Mouse (Mus musculus): ENCODE data around the gene Upf2.
"Not testable (repeated sequence)": the region's sequence is repeated elsewhere in the genome, so short reads cannot be mapped to it uniquely, and the experiment has no call there.

The Upf2 gene

DNA sequence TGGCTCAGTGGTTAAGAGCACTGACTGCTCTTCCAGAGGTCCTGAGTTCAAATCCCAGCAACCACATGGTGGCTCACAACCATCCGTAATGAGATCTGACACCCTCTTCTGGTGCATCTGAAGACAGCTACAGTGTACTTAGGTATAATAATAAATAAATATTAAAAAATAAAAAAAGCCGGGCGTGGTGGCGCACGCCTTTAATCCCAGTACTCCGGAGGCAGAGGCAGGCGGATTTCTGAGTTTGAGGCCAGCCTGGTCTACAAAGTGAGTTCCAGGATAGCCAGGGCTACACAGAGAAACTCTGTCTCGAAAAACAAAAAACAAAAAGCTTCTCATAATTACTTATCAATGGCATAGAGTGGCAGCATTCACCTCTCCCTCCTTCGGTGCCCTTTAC lies 1.4 kb upstream of the Upf2 start:
- DNase-seq (ENCODE audit: low read depth), result not testable (repeated sequence)

DNA sequence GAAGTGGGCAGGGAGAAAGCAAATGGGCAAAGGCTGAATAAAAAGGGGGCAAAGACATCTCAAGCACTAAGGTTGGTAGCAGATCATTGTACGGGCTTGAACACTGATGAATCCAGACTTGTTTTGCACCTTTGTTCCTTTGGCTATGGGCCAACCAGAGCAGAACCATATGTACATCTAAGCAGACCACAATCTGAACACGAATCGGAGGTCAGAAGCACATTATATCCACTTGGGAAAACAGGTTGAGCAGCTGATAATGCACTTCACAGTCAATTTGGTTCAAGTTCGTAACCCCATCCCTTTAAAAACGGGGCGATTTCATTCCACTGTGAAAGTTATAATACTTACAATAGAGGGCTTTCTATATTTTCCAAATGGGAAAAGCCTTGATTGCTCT lies 964 bp upstream of the Upf2 start:
- no peak for DNase-seq (ENCODE audit: low read depth)

DNA sequence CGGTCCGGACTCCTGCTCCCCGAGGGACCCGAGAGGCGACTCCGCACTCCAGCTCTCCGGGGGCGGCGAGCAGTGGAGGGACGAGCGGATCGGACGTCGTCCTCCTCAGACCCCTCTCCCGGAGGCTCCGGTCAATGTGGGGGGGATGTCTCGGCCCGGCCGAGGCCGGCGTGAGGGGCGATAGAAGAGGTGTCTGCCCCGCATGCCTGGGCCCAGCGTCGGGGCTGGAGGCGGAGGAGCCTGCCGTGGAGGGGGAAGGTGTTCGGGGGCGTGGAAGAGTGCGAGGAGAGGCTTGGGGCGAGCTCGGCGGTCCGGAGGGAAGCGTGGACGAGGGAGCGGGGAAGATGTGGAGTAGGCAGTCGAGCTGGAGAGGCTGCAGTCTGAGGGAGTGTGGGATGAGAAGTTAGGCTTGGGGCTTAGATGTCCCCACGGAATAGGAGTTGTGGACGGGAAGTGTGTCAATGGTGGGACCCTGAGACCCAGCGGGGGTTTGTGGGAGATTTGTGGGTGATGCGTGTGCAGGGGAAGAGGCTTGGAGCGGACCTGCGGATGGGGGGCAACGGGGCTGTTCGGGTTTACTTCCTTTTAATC lies 447 bp downstream of the Upf2 start:
- peak; percentile 71 for DNase-seq (ENCODE audit: low read depth)

DNA sequence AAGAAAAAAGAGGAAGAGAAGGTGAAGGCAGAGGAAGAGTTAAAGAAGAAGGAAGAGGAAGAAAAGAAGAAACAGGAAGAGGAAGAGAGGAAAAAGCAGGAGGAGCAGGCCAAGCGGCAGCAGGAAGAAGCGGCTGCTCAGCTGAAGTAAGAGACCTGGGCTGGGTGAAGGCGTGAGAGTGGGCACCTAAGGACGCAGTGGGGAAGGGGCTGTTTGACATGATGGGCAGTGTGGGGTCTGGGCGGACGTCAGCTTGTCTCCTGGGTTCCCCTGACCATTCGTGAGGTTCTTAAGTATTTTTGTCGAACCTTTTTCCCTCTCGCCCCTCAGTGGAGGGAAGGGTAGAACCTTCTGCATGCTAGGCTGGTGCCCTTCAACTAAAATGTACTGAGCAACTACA lies 6.4 kb downstream of the Upf2 start:
- DNase-seq (ENCODE audit: low read depth), result no peak

DNA sequence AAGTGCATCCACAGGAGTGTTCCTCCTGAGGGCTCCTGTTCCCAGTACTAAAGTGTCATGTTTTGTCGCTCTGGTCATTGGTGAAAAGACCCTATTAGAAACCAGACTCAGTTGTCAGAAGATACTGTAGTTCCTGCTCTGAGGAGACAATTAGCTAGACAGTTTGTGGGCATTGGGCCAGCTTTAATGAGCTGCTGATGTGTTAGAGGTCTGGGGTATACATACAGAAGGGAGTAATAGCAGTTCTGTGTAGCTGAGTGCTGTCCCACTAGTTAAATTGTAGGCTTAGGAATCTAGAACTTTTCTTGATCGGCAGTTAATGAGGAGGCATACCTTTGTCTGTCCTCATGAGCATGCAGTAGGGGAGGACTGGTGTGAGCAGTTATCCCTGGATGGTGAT lies 11.0 kb downstream of the Upf2 start:
- no peak for DNase-seq (ENCODE audit: low read depth)

DNA sequence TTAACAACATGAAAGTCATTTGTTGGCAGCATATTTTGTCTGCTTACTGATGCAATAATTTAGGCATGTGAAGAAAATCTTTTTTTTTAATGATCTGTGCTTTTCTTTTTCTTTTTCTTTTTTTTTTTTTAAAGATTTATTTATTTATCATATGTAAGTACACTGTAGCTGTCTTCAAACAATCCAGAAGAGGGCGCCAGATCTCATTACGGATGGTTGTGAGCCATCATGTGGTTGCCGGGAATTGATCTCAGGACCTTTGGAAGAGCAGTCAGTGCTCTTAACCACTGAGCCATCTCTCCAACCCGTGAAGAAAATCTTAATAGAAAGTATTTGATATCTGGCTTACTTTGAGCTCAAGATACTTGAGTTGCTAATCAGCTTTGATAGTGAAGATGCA lies 12.5 kb downstream of the Upf2 start:
- peak; percentile 43 for DNase-seq (ENCODE audit: low read depth)

DNA sequence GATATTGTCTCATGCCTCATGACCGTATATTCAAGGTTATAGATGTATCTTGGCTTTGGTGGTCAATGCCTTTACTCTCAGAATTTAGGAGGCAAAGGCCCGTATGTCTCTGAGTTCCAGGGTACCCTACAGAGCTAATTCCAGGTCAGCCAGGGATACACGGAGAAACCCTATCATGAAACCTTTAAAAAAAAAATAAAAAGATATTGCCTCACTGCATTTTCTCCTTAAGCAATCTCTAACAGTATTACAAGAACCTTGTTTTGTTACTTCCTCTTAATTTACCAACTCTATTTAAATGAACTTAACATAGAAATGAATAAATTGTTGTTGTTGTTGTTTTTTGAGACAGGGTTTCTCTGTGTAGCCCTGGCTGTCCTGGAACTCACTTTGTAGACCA lies 14.7 kb downstream of the Upf2 start:
- DNase-seq (ENCODE audit: low read depth), result no peak

DNA sequence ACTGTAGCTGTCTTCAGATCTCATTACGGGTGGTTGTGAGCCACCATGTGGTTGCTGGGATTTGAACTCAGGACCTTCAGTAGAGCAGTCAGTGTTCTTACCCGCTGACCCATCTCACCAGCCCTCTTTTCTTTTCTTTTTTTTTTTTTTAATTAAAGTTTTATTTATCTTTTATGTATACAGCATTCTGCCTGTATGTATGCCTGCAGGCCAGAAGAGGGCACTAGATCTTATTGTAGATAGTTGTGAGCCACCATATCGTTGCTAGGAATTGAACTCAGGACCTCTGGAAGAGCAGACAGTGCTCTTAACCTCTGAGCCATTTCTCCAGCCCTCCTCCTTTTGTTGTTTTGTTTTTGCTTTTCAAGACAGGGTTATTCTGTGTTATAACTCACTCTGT lies 19.4 kb downstream of the Upf2 start:
- not testable (repeated sequence) for DNase-seq (ENCODE audit: low read depth)

DNA sequence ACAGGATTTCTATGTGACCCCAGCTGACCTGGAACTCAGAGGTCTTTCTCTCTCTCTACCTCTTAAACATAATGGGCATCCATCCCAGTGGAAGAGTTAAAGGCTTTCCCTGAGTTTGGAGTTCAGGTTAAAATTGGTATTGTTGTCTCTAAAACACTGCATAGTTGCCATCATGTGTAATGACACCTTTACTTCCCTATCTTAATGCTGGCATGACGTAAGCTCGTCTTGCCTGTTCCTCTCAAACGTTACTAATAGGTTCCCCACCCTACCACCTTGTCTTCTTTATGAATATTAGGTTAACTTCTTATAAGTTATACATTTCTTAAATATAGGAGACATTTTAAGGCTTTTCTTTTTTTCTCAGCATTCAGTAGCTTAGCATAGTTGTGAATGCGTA lies 26.3 kb downstream of the Upf2 start:
- DNase-seq (ENCODE audit: low read depth), result no peak

DNA sequence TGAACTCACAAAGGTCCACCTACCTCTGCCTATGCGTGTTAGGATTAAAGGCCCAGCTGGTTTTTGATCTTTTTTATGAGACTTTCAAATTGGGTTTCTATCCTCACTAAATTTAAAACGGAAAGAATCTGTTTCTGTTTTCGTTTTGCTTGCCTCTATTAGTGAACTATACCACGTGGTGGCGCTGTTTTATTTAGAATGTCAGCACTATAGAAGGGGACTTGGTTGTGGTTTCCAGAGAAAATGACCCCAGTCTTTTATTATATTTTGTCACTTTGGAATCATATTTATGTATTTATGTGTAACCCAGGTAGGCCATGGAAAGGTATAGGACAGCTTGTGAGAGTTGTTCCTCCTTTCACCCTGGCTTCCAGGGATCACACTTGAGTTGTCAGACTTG lies 44.3 kb downstream of the Upf2 start:
- DNase-seq (ENCODE audit: low read depth), result peak; percentile 68

DNA sequence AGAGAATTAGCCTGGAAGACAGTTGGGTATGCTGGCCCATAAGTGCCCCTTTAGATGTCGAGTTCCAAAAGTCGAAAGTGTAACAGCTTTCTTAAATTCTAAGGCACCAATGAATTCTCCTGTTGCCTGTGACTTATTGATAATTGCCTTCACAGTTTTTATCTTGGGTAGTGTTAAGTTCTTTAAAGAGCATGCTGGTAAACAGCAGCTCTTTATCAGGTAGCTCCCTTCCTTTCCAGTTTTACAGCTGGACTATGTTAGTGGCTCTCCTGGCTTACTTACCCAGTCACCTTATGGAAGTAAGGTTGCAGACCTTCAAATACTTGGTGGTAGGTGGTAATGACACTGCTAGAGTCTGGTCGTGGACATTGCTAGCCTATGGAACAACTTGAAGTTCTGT lies 52.7 kb downstream of the Upf2 start:
- DNase-seq (ENCODE audit: low read depth), result no peak

DNA sequence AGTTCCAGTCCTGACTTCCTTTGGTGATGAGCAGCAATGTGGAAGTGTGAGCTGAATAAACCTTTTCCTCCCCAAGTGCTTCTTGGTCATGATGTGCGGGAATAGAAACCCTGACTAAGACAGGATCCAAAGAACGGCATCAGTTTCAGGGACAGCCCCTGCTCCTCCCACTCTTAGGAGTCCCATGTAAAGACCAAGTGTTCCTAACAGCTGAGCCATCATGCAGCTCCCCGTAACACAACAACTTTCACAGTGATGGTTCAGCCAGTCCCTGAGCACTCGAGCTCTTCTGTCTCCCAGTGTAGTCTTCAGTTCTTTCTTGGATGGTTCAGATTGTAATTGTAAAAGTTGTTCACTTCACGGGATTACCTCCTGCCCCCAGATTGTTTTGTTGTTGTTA lies 63.3 kb downstream of the Upf2 start:
- DNase-seq (ENCODE audit: low read depth), result no peak

DNA sequence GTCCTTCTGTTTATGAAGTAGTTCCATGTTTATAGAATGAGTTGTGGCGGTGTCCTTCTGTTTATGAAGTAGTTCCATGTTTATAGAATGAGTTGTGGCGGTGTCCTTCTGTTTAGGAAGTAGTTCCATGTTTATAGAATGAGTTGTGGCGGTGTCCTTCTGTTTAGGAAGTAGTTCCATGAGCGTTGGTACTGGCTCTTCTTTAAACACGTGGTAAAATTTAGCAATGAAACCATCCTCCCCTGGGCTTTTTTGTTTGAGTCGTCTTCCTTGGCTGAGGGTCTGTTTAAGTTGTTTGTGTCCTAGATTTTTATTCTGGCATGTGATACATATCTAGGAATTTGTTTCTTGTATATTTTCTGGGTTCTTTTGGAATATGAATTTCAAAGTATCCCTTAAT lies 63.9 kb downstream of the Upf2 start:
- DNase-seq (ENCODE audit: low read depth), result not testable (repeated sequence)

DNA sequence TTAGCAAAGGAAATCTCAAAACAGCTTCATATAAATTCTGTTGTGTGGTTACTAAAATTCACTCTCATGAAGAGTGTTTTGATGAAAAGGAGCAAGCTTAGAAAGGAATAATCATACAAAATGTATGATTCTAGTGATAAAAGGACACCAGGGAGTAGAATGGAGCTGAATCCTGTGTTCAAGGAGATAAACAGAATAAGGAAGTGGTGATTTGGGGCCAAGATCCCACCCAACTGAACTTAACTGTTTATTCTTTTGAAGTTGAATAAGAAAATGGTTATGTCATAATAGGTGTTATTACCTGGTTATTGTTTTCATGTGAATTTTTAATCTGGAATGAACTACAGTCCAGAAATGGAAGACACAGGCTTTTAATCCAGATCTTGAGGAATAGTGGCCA lies 69.3 kb downstream of the Upf2 start:
- DNase-seq (ENCODE audit: low read depth), result no peak

DNA sequence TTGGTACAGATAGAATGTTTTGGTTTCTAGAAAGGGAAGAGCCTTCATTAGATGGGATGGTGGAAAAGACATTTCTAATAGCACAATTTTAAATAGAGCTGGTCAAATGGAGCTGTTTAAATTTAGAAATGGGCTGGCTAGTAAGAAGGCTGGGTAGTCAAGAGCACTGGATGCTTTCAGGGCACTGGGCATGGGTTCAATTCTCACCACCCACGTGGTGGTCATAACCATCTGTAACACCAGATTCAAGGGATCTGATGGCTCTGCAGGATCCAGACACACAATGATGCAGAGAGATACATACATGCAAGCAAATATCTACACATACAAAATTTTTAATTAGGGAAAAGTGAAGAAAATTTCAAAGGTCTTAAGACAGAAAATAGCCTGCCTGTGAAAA lies 91.4 kb downstream of the Upf2 start:
- no peak for DNase-seq (ENCODE audit: low read depth)

DNA sequence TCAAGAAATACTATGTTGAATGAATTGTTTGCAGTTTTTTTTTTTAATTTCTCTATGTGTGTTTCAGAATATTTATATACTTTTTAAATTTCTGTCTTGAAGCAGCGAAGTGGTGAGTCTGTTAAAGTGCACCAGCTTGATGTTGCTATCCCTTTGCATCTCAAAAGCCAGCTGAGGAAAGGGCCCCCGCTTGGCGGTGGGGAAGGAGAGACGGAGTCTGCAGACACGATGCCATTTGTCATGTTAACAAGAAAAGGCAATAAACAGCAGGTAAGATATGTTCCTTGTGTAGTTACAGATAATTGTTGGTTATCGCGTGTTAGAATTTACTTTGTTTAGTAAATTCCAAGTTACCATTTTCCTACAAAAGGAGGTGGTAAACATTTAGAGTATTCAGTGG lies 95.5 kb downstream of the Upf2 start:
- DNase-seq (ENCODE audit: low read depth), result no peak

DNA sequence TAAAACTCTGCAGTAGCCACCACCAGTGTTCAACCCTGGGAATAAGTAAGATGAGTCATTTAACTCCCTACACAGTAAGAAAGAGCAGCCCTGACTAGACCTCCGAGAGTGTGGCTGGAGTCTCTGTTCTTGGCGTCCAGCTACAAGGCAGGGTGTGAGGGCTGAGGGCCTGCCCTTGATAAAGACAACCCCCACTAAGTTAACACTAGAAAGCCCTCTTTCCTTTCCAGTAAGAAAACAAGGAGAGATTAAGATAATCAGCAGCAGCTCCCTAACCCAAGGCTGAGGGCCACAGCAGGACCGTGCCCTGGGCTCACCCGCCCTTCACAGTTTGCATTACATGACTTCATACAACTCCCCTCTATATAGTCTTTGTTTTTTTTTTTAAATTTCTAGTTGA lies 97.3 kb downstream of the Upf2 start:
- no peak for DNase-seq (ENCODE audit: low read depth)

DNA sequence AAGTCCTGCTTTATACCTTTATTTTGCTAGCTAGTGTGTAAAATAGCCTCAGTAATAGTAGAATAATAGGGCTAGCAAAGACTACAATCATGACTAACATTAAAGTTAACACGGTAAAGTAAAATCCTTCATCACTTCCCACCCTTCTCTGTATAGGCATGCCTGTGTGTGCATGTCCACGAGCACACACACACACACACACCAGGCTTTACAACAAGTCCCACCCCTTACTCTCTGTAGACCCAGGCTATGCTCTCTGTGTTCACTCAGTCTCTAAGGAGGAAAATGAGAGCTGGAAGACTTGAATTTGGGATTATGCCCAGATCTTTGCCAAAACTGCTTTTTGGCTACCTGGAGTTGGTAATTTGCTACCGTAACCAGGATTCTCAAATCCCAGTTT lies 97.7 kb downstream of the Upf2 start:
- no peak for DNase-seq (ENCODE audit: low read depth)

DNA sequence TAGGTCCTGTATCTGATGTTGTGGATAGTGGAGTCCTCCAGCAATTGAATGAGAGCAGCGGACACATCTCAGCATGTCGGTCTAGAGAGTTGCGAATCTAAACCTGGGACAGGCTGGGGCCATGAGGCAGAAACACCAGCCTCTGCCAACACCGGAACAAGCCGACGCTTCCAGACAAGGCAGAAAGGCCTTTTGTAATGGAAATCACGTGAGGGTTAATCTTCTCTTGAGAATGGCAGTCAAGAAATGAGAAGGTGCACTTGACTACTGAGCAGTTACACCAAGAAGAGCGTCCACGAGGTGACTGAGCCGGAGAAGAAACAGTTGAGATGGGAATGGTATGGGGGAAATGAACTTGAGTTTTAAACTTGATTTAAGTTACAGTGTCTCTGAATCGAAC lies 104.2 kb downstream of the Upf2 start:
- DNase-seq (ENCODE audit: low read depth), result no peak

DNA sequence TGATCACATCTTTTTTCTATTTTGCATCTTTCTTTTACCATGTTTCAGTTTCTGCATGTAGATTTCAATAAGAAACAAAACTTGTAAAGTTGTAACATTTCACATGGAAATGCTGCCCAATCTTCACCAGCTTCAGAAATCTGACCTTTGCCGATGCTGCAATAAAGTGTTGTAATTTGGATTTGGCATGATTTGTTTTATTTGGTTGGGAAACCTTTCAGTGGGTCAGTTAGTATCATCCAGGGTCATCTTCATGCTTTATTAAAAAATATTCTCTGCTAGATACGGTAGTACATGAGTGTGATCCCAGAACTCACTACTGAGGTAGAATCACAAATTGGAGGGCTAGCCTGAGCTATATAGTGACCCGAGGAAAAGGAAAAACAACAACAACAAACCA lies 105.2 kb downstream of the Upf2 start:
- DNase-seq (ENCODE audit: low read depth), result no peak

DNA sequence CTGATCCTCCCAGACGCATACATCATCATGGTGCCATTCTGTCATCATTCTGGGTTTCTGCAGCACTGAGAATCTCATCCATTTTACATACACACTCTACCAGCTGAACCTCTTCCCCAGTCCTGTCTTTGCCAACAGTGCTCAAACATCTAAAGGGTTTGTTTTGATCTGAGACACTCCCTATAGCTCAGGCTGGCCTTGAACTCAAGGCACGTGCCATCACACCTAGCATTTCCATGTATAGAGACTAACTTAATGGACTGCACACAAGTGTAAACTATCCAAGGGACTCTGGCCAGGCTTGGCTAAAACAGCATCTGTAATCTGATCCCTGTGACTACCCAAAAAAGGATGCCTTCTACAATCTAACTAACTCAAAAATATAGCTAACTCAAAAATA lies 108.0 kb downstream of the Upf2 start:
- DNase-seq (ENCODE audit: low read depth), result no peak

DNA sequence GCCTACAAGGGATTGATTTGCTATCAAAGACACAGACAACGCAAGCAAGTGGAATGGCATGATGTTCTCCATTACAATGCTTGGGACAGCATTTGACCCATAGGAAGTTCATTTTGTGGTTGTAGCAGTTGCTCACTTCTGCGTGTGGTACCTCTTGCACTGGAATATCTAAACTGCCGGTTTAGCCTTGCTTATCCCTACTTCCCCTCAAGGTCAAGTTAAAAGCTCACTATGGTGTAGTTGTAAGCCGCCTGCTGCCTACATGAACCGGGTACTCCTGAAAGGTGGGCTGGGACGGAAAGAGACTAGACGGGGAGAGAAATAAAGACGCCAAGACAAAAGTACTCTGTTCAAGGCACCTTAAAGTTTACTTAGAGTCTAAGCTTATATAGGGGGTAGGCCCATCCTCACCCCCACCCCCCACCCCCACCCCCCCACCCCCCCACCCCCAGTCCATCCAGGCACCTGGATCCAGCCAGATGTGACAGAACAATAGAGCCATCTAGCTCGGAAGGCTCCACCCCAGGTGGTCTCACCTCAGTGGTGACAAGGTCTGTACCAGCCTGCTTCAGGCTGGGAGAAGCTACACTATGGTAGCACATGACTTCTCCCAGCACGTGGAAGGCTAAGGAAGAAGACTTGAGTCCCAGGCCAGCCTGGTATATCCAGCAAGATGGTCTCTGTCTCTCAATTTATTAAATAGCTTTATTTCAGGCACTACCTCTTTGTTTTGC lies 109.0 kb downstream of the Upf2 start:
- DNase-seq (ENCODE audit: low read depth), result no peak

DNA sequence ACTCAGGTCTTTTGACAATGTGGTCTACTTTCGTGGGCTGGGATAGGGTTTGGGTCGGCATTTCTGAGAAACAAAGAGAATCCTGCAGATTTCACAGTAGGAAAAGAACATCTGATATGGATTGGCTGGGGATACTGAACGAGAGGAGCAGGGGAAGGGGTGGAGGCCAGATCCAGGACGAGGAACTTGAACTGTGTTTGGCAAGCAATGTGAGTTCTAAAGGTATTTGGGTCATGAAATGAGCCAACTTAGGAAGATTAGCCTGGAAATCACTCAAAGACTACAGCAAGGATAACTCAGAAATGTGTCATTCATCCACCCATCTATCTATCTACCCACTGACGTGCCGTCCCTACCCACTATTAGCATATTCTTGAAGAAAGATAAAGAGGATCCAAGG lies 116.1 kb downstream of the Upf2 start:
- DNase-seq (ENCODE audit: low read depth), result no peak

DNA sequence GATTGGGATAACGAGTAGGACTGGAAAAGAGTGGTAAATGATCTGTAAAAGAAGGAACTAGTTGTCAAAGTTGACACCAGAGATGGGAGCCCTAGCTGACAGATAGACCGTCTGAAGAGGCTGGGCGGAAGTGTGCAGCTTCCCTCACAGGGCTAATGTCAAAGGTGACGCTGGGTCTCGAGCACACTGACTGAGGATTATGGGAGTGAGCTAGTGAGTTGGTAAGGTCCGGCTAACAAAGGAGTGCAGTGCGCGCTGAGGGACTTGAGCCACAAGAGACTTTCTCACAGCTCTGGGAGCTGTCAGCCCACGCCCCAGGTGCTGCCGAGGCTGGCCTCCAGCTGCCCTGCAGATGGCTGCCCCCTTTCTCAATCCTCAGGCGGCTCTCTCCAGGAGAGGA lies 119.7 kb downstream of the Upf2 start:
- no peak for DNase-seq (ENCODE audit: low read depth)

All from induced T-regulatory cell, adult 2 months (primary cell).